Mouse (Mus musculus) lung, adult 2 months (tissue): ENCODE results near the gene Gjb1. TPM values are rescaled to one million over a fixed set of nuclear protein-coding genes. Genes with fewer than 3 reads are reported as not detected.

Source experiments
- DNase-seq: peaks from one replicate; pipeline ENCODE4 v3.0.0; 2022
- H3K4me1 ChIP-seq: fragments of 200-500 bp; 2 replicates; pipeline ENCODE4 v1.6.1; 2011; ENCODE audit warnings: low read length; ENCODE audit not compliant: control insufficient read depth, insufficient read depth
- H3K4me3 ChIP-seq: fragments of 200-500 bp; replicated peaks from 2 replicates; pipeline ENCODE3; 2011; ENCODE audit warnings: low read depth, mild to moderate bottlenecking, control low read depth, low read length; ENCODE audit errors: extremely low read depth
- CTCF ChIP-seq: fragments of 200-500 bp; IDR thresholded peaks from 2 replicates; pipeline ENCODE4 v1.5.1; 2011; ENCODE audit warnings: mild to moderate bottlenecking, low read length, control low read depth; ENCODE audit not compliant: insufficient read depth
- POLR2A ChIP-seq: fragments of 200-500 bp; IDR thresholded peaks from 2 replicates; pipeline ENCODE4 v1.6.1; 2011; ENCODE audit warnings: low read depth, mild to moderate bottlenecking, control low read depth, low read length, borderline replicate concordance; ENCODE audit errors: extremely low read depth
- WGBS: fragments of 180-500 bp; shearing (Covaris S2); methylation state at CpG from one replicate; pipeline ENCODE4 v1.1.7; 2018; 5-methylcytosine and 5-hydroxymethylcytosine counted together
- polyA plus RNA-seq: library from polyadenylated mRNA; depleted of rRNA; stranded (reverse); fragments of >200 nt; gene quantifications from 2 replicates; pipeline ENCODE4 v1.2.3, GENCODE M21; 2012; rRNA removed

Gjb1 gene
- polyA plus RNA-seq, 1 experiment = 6.2 TPM

GRCm38 (mm10) chrX:101394341-101394740 is 18.2 kb downstream of the Gjb1 start:
- TF ChIP-seq POLR2A (no peak), CTCF (no peak)
- Histone ChIP-seq H3K4me1 (no peaks in the 10 kb centered on the region), H3K4me3 (no peak overlapping the region)
- 53% methylated on average over 2 of the region's 2 CpGs for WGBS
- no peak for DNase-seq

- 45% methylated on average over 11 of the region's 11 CpGs for WGBS
- no peak for TF ChIP-seq POLR2A
- no peak for TF ChIP-seq CTCF
- Histone ChIP-seq H3K4me3 (no peak overlapping the region), H3K4me1 (no peaks in the 10 kb centered on the region)
- no peak for DNase-seq
These were observed 20.3 kb downstream of the Gjb1 start for GRCm38 (mm10) chrX:101396459-101396858.

- no peak for TF ChIP-seq CTCF
- no peak for TF ChIP-seq POLR2A
- WGBS = 37% methylated on average over 35 of the region's 36 CpGs
- DNase-seq = peak; percentile 36
- no peaks in the 10 kb centered on the region for H3K4me1 ChIP-seq
- H3K4me3 ChIP-seq = peak overlapping the region; percentile 99
These were observed 43.0 kb downstream of the Gjb1 start for GRCm38 (mm10) chrX:101418946-101419724.

DNA sequence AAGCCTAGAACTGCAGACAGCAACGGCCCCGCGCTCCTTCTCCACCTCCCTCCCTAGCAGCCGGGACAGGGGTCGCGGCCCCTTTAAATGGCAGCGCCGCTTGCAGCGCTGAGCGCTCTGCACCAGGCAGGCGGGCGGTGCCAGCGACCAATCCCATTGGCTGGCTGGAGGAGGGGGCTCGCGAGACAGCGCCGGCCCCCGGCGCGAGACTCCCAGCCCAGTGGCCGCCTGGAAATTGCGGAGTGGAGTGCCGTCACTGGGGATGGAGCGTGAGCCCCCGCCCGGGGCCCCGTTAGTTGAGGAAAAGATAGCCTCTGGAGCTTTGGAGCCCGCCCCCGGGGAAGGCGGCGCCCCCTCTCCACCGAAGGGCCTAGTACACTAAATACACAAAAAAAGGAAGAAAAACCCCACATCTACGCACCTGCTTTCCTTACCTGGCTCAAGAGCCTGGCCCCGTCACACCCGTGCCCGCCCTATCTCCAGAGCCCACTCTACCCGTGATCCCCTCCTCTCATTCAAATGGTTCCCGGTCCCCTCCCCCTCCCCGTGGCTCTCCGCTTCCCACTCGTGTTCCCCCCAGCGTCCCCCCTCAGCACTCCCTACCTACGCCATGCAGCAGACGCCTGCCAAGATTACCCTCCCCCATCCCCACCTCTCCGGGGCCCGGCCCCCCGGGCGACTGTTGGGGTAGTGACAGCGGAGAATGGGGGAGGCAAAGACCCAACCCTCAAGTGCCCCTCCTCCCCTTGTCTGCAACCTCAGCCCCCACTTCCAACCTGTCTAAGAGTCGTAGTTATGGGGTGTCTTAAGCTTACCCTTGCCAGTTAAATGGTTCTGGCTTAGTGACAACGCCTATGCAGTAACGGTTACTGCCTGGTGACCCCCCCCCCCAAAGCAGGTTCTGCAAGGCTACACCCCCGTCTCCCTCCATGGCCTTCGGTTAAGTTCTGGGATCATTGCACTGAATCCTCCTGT is 43.8 kb downstream of the Gjb1 start:
- Histone ChIP-seq H3K4me3 (peak overlapping the region; percentile 99), H3K4me1 (no peaks in the 10 kb centered on the region)
- 25% methylated on average over 54 of the region's 54 CpGs for WGBS
- peak; percentile 73 for DNase-seq
- TF ChIP-seq CTCF (no peak), POLR2A (peak; percentile 56; the same call in 1 of the 2 replicates)

GRCm38 (mm10) chrX:101420700-101421095 is 44.5 kb downstream of the Gjb1 start, which contains the start of gene Zmym3:
Gene Zmym3 (minus strand): TSS chrX:101420849.
- peak; percentile 7 for DNase-seq
- Histone ChIP-seq H3K4me3 (peak within 1 kb of the TSS; percentile 99), H3K4me1 (no peaks in the 10 kb centered on the region)
- no peak for TF ChIP-seq CTCF
- TF ChIP-seq POLR2A = no peak
- WGBS = 47% methylated on average over 4 of the region's 4 CpGs

- no peak overlapping the region for H3K4me3 ChIP-seq
- DNase-seq = no peak
- H3K4me1 ChIP-seq = no peaks in the 10 kb centered on the region
- TF ChIP-seq POLR2A (no peak), CTCF (no peak)
- 80% methylated on average over 2 of the region's 2 CpGs for WGBS
These were observed 47.3 kb downstream of the Gjb1 start for GRCm38 (mm10) chrX:101423462-101423861.

DNA sequence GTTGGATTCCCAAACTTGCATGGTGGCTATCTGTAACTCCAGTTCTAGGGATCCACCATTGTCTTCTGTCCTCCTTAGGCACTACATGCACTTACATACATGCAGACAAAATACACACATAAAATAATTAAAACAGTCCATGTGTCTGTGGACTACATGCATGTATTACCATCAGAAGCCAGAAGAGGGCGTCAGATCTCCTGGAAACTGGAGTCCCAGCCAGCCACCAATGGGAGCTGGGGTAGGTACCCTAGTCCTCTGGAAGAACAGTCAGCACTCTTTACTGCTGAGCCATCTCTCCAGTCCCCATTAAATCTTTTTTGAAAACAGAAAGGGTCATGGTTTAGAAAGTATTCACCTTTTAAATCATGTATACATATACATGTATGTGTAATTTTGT is 51.6 kb downstream of the Gjb1 start:
- no peaks in the 10 kb centered on the region for H3K4me1 ChIP-seq
- TF ChIP-seq CTCF (no peak), POLR2A (no peak)
- no peak overlapping the region for H3K4me3 ChIP-seq
- WGBS = 0% methylated on average over 1 of the region's 1 CpGs
- no peak for DNase-seq

DNA sequence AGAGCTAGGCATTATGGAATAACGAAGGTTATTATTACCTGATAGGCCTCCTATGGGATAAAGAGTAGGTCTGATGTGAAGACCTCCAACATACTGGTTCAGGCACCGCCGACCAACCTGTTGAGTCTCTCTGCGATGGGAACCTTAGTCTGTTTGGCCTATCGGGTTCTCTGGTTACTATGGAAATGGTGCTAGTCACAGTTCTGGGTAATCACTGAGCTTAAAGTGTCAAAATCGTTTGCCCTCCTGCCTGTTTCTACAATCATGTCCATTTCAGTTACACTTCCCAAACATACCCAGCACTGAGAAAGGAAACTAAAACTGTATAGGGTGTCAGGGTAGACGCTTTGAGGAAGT is 52.6 kb downstream of the Gjb1 start:
- WGBS = 45% methylated on average over 7 of the region's 7 CpGs
- DNase-seq = peak; percentile 4
- Histone ChIP-seq H3K4me1 (no peaks in the 10 kb centered on the region), H3K4me3 (peak overlapping the region; percentile 92)
- TF ChIP-seq CTCF (no peak), POLR2A (no peak)

- Histone ChIP-seq H3K4me1 (no peaks in the 10 kb centered on the region), H3K4me3 (peak within 1 kb of the TSS; percentile 92)
- 30% methylated on average over 51 of the region's 51 CpGs for WGBS
- TF ChIP-seq POLR2A = peak; percentile 71; the same call in 1 of the 2 replicates
- no peak for TF ChIP-seq CTCF
- DNase-seq = peak; percentile 59
These were observed 53.2 kb downstream of the Gjb1 start, which contains the start of gene Nono for GRCm38 (mm10) chrX:101429142-101429949. Gene Nono (plus strand): TSS chrX:101429318.

DNA sequence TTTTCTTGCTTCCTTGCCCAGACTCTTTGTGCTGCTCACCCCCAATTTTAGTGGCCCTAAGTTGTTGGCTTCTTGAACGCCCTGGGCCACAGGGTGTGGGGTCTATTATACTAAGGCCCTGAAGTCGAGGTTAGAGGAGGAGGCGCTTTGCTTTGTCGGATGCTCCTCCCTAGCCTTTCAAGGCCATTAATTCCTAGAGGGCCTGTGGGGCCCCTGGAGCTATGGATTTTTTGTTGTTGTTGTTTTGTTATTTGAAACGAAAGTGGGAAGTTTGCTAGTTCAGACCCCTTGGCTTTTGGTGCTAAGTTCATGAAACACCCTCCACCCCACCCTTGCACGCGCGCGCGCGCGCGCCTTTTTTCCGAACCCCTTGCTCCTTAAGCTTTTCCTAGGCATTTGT is 53.8 kb downstream of the Gjb1 start:
- H3K4me3 ChIP-seq = peak overlapping the region; percentile 84
- 30% methylated on average over 14 of the region's 14 CpGs for WGBS
- no peak for DNase-seq
- no peak for TF ChIP-seq POLR2A
- no peaks in the 10 kb centered on the region for H3K4me1 ChIP-seq

Other genes starting within 250 kb of the Gjb1 start
- gene Snx12, start 153.8 kb upstream of the Gjb1 start, polyA plus RNA-seq = 11.3 and 26.5 TPM in 2 replicates
- 41.7 and 55.6 TPM in 2 replicates for gene Foxo4, start 121.8 kb upstream of the Gjb1 start, polyA plus RNA-seq
- 0.51 and 0.57 TPM in 2 replicates for gene Gm614, start 112.4 kb upstream of the Gjb1 start, polyA plus RNA-seq
- 38.0 and 60.3 TPM in 2 replicates for gene Il2rg, start 108.1 kb upstream of the Gjb1 start, polyA plus RNA-seq
- gene Gm20489, start 107.4 kb upstream of the Gjb1 start, polyA plus RNA-seq = not detected in 2 replicates
- gene Med12, start 102.3 kb upstream of the Gjb1 start, polyA plus RNA-seq = 109 and 128 TPM in 2 replicates
- 0.23 and 0.57 TPM in 2 replicates for gene Nlgn3, start 77.2 kb upstream of the Gjb1 start, polyA plus RNA-seq
- gene Zmym3, start 44.5 kb downstream of the Gjb1 start, polyA plus RNA-seq = 23.6 and 32.8 TPM in 2 replicates
- gene Nono, start 52.9 kb downstream of the Gjb1 start, polyA plus RNA-seq = 57.9 and 96.3 TPM in 2 replicates
- gene Itgb1bp2, start 72.7 kb downstream of the Gjb1 start, polyA plus RNA-seq = 2.0 and 13.6 TPM in 2 replicates
- 3.2 and 7.3 TPM in 2 replicates for gene Taf1, start 156.4 kb downstream of the Gjb1 start, polyA plus RNA-seq